Mouse (Mus musculus) colon, adult 2 months (tissue): ENCODE results near the gene Adamts18. TPM values are rescaled to one million over a fixed set of nuclear protein-coding genes. Genes with fewer than 3 reads are reported as not detected.

Experiments used
- polyA plus RNA-seq: library from polyadenylated mRNA; depleted of rRNA; stranded (reverse); fragments of >200 nt; gene quantifications from 2 replicates; pipeline ENCODE4 v1.2.3, GENCODE M21; 2012; rRNA removed

Gene Adamts18
- polyA plus RNA-seq: 0.41 and 0.53 TPM in 2 replicates

DNA sequence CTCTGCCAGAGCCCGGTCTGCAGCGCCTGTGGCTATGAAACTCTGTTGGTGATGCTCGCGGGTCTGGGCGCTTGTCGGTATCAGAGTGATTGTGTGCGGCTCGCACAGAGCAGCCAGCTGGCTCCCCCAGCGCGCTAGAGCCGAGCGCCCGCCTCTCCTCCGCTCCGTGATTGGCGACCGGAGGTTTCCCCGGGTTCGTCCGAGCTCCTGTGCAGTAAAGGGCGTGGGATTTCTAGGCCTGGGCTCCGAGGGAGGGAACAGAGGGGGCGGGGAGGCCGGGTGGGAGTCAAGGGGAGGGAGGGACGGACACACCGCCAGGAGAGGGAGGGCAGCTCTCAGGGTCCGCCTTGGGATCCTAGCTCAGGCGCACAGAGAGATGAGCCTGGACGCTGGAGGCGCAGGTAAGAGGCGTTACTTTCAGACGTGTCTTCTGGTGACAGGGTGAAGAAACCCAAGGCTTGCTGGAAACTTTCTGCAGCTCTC lies at the start of gene Adamts18:
Gene Adamts18, minus strand, starts transcription at position 86 of the 483 bp plus-strand sequence.

Other genes starting within 250 kb of the Adamts18 start
- 10.1 and 12.4 TPM in 2 replicates for gene Mon1b, start 213.2 kb downstream of the Adamts18 start, polyA plus RNA-seq
- gene Syce1l, start 205.5 kb downstream of the Adamts18 start, polyA plus RNA-seq: 0.16 TPM in 1 of 2 replicates, not detected in the other